Mouse (Mus musculus): ENCODE results near the gene Mylk.
A peak's percentile ranks its signal among the peaks of the same experiment; 100 is the strongest.
"Not testable (repeated sequence)": the region's sequence is repeated elsewhere in the genome, so short reads cannot be mapped to it uniquely, and the experiment has no call there.

The Mylk gene

GRCm38 (mm10) chr16:34745065-34745585, at the start of gene Mylk:
Gene Mylk, plus strand, starts transcription at chr16:34745210.
- no peak for DNase-seq

- not testable (repeated sequence) for DNase-seq
Observed at GRCm38 (mm10) chr16:34698721-34699120, 46.3 kb upstream of the Mylk start.

GRCm38 (mm10) chr16:34700165-34700827, 44.7 kb upstream of the Mylk start:
- DNase-seq, result peak; percentile 66 to 67

DNA sequence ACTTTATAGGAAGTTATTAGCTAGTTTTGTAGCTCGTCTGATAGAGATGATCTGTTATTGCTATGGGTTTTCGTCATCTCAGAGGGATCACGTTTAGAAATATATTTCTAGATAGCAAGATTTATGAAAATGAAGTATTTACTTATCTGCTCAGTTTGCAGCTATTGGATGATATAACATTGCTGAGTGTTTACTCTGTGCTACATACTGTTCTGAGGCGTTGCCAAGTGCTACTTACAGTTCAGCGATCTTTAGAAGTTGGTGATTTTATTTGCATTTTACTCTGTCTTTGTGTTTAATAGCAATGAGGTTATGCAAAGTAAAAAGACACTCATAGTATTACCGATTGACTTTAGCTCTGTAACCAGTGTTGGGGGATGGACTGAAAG, 44.2 kb upstream of the Mylk start:
- no peak for DNase-seq

GRCm38 (mm10) chr16:34706019-34706418, 39.0 kb upstream of the Mylk start:
- DNase-seq, result no peak

DNA sequence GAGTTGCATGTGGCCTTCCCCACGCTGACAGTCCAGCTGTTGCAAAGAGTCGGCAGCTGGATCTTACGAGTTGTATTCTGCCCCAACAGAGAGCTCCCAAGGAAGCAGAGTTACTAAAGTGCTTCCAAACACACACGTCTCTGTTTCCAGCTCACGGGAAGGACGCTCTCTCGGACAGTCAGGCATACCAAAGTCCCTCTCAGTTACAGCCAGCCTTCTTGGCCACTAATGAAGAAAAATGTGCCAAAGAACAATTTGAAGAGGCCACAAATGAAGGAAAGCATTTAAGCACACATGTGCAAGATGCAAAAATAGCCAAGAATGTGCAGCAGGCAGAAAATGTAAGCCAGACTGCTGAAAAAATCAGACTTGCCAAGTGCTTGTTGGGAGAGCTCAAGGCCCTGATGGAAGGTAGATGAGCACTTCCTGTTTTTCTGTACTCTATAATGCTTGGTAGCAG, 38.5 kb upstream of the Mylk start:
- DNase-seq, result no peak

DNA sequence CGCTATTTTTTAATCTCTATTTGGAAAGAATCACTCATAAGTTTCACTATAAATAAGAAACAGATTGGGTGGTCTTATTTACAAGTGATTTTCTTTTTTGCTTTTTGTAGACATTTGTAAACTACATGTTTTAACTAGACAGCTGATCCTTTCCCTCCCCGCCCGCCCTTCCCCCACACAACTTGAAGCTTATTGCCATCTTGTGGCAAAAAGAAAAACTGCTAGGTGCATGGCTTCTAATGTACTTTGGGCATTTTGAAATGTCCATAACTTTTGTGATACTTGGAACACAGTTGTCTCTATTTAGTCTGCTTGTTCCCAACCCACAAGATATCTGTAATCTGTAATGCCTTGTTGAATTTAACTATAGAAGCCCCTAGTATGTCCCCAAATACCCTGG, 33.5 kb upstream of the Mylk start:
- DNase-seq, result no peak

DNA sequence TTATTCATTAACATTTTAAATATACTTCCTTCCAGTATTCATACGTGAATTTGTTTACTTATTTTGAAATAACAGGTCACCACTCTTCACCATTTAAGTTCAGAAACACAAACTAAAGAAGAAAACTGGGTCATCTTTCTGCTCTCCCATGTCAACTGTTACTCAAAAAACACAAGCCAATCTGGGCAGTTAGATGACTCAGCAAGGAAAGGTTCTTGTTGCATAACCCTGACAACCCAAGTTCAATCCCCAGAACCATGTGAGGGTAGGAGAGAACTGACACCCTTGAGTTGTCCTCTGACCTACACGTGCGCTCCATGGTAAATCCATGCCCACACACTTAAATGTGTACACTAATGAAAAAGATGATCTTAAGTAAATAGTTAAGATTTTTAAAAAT, 19.9 kb upstream of the Mylk start:
- no peak for DNase-seq

DNA sequence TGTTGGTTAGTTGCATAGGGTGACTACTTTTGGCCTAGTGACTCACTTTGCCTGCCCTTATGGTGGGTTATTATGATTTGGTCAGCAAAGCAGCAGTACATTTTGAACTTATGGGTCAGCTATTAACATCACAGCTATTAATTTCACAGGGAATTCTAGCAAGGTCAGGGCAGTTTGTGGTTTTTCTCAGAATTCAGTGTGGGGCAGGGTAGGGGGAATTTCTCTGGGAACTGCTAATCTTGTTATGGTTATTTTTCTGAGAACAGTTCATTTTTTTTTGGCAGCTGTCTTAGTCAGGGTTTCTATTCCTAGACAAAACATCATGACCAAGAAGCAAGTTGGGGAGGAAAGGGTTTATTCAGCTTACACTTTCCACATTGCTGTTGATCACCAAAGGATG, 16.4 kb upstream of the Mylk start:
- DNase-seq, result not testable (repeated sequence)

DNA sequence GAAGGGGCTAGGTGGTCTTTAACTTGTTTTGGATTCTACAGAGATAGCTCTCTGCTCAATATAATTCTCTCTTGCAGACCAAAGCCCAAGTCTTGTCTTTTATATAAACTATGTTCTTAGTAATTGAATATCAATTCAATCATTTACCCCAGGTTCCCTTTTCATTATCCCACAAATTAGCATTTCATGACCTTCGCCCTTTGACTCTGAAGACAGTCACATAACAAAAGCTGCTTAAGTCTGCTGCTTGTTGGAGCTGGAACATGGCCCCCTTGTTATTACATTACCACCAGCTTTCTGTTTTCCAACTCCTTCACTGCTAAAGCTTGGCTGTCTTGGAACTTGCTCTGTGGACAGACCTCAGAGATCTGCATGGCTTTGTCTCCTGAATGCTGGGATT, 15.6 kb upstream of the Mylk start:
- no peak for DNase-seq

- no peak for DNase-seq
Observed at GRCm38 (mm10) chr16:34738656-34739233, 6.3 kb upstream of the Mylk start.

DNA sequence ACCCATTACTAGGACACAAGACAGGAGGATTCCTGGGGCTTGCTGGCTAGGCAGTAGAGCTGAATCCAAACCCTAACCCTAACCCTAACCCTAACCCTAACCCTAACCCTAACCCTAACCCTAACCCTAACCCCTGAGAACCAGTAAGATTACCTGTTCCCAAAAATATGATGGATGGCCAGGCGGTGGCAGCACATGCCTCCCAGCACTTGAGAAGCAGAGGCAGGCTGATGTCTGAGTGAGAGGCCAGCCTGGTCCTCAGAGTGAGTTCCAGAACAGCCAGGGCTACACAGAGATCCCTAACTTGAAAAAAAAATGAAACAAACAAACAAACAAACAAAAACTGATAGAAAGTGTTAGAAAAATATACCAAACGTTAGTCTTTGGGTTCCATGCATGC, 2.1 kb upstream of the Mylk start:
- no peak for DNase-seq

DNA sequence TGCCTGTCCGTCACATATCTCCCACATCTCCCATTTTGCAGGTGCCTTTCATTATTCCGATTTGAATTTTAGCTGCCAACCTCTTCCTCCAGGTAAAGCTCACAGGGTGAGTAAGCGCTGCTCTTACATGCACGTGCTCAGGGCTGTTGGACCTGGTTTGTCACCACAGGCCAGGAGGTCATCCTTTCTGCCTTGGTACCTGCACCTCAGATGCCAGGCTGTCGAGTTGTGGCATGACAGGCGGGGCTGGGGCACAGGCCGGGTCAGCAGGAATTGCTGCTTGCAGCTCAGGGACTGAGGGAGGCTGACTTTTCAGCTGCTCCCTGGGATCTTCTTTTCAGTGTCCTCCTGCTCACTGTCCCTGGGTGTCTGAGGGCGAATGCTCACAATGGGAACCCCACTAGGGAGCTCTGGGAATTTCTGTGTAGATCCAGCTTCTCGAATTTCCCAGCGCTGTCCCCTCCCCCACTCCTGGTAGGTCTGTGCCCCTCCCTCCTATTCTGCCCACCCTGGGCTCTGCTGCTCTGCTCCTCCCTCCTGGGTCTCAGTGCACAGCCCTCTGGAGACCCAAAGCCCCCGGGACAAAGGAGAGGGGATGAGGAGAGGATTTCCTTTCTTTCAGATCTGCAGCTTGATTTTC, 3.2 kb downstream of the Mylk start:
- DNase-seq, result no peak

- DNase-seq, result no peak
Observed at GRCm38 (mm10) chr16:34749536-34749935, 4.5 kb downstream of the Mylk start.

DNA sequence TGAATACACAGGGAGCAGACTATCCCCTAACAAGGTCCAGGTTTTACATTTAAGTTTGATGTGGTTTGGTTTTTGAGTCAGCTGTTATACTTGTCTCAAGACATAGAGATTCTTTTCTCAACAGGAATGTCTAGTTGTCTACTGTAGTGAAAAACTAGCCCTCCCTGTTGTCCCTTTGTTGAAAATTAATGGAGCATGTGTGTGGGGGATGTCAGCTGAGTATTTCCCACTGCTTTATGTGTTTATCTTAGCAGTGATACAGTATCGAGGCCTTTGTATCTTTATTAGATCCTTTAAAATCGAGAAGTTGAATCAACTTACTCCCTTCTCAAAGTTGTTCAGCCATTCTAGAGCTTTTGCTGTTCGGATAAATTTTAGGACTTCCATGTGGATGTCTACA, 7.0 kb downstream of the Mylk start:
- no peak for DNase-seq

DNA sequence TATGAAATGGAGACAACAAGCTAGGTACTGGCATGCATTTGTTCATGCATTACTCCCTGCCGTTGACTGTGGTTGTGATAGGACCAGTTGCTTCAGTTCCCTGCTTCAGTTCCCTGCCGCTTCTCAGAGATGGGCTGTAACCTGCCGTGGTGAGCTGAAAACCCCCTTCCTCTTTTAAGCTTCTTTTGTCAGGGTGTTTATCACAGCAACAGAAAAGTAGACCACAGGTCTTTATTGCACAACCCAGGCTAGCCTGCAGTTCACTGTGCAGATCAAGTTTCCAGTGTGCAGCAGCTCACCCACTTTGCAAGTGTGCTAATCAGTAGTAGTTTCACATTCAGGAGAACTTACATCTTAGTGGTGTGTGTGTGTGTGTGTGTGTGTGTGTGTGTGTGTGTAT, 8.0 kb downstream of the Mylk start:
- DNase-seq, result no peak

DNA sequence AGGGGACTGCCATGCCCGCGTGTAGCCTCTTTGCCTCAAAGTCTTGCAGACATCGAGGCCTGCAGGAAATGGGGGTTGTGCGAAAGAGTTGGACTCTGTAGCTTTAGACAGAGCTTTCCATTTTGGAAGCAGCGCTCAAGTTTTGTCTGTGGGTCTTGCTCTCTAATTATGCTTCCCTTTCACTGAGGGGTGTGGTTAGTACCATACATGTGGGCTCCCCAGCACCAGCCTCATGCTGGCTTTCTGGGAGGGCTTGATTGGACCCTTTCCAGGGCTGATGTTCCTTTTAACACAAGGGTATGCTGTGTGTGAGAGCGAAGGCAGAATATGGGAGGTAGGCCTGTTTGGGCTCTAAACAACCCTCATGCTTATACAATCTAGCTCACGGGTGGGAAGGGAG, 12.0 kb downstream of the Mylk start:
- no peak for DNase-seq

- DNase-seq, result no peak
Observed at GRCm38 (mm10) chr16:34758205-34758604, 13.2 kb downstream of the Mylk start.

DNA sequence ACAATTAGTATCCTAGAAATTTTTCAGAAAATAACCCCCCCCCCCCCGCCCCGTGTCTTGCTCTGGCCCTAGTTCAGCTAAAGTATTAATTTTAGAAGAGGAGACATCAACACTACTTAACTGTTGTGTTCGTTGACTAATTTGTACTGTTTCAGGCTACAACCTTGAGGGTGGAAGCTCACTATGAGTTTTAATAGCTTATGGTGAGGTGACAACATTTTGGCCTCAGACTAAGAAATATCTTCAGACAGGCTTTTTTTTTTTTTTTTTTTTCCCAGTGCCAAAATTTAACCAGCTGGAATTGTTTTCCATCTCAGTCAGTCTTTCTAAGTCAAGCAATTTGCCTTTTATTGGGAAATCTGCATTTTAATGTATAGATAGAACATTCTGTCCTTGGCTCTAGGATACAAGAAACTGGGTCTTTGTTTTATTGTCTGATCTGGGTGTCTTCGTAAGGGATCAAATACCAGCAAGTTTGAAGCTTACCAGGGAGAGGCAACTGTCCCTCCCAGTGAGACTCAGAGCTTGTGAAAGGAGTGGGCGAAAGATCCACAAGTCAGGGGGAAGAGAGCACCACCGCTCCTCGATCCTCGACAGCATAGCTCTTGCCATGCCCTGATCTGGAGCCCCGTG, 19.1 kb downstream of the Mylk start:
- DNase-seq, result no peak

DNA sequence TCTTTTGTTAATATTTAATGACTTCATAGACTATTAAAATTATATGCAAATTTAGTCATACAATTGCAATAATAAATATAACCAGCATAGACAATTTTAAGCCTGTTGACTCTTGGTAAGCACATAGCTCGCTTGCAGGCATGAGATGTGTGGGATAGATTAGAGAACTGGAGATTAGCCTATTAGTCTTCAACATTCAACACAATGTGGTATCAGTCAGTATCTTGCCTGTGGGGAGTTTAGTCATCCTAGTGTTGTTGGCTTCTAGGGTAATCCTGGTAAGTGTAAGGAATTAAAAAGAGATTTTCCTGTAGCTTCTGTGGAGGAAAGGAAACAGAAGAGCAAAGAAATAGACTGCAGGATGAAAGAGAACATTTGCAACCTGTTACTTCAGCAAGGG, 20.7 kb downstream of the Mylk start:
- no peak for DNase-seq

DNA sequence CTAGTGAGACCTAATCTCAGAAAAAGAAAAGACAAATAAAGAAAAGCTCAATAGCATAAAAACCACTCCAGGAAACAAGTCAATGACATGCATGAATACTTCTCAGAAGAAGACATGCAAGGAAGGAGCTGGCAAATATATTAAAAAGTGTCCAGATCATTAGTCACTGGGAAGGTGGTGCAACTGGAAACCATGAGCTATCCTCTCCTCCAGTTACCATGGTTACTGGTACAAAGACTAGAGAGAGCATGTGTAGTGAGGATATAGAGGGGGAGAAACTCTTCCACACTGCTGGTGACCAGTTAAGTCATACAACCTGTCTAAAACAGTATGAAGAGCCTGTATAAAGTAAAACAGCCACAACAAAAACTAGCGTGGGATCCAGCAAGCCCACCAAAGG, 21.2 kb downstream of the Mylk start:
- DNase-seq, result no peak

DNA sequence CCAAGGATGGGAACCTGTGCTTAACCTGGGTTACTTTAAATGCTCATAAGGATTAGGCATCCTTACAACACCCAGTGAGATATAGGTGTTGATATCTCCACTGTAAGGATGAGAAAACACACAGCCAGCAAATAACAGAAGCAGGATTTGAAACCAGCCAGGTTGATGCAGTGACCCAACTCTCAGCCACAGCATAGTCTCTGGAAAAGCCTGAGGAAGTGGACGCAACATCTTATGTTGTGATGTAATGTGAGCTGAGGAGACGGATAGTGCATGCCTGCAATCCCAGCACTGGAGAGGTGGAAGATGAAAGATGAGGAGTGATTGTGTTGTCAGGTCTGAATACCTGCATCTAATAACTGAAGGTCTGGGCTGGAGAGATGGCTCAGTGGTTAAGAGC, 22.4 kb downstream of the Mylk start:
- no peak for DNase-seq

DNA sequence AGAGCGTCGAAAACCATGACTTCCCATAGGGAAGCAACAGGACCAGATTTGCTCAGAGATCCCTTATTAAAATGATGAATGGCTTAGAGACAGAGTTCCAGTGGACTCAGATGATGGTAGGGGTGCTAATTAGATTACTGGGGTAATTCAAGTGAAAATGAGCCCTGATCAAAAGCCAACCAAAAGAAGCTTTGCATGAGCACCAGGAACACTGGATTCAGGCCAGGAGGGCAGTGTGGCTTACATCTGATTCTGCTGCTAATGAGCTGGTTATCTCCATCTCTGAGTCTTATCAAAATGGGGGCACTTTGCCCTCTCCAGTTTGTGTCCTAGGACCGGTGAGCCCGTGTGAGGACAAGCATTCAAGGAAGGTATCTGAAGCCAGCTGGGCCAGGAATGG, 23.4 kb downstream of the Mylk start:
- no peak for DNase-seq

DNA sequence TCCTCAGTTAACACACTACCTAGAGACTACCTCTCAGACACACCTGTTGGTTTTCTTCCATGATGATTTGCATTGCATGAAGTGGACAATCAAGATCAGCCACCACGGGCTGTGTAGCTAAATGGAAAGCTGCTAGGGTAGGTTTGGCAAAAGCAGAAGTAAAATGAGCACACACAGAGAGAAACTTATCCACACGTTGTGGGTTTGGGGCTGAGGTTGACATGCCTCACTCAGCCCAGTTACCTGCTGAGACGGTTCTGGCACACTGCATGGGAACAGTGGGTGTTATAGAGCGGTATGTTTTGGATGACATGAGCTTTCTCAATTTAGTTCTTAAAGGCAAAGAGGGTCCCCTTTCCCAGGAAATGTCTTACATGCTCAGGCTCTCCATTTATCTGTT, 25.1 kb downstream of the Mylk start:
- DNase-seq, result no peak

Measured in B cell, adult 2 months (primary cell).